Mouse (Mus musculus) 416B (cell line): ENCODE data around the gene L3mbtl3.

ENCODE experiments used
- DNase-seq: peaks from one replicate; pipeline ENCODE4 v3.0.0; 2011; ENCODE audit warnings: low read depth

Gene L3mbtl3

DNA sequence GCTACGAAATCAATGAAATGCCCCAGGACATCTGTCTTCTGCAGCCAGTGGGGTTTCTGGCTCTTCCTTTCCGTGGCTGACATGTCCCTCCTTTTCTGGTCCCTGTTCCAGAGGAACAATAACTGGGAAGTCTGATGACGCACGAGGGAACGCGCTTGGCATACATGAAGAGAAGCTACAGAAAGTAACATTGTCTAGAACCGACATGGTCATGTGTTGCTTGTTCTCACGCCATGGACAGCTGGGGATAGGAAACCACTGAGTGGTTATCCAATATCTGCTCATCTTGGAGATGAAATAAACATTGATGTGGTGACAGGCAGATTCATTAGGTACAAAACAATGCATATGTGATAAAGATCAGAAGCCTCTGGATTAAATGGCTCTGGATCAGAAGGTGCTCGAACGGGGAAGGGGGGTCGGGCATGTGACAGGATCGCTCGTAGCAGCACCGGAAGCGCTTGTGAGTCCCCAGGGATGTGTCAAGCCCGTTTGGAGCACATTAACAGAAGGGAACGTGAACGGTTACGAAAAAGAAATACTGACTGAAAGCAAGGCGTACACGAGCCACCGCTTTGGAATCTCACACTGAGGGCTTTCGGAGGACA lies 37.8 kb downstream of the L3mbtl3 start:
- DNase-seq = no peak

DNA sequence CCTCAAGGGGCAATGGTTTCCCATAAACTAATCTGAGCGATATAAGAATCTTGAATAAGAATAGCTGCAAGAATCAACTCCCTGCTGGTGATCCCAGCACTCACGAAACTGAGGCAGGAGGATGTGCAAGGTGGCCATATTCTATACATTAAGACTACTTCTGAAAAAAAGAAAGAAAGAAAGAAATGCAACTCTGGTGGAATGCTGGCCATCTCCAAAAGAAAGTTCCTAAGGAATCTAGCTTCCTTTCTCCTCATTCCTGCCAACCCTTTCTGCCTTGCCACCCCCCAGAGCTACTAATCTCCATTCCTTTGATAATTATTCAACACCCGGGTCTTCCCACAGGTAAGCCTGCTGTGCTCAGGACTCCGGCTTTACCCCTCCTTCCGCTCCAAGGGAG lies 41.8 kb downstream of the L3mbtl3 start:
- DNase-seq = no peak

DNA sequence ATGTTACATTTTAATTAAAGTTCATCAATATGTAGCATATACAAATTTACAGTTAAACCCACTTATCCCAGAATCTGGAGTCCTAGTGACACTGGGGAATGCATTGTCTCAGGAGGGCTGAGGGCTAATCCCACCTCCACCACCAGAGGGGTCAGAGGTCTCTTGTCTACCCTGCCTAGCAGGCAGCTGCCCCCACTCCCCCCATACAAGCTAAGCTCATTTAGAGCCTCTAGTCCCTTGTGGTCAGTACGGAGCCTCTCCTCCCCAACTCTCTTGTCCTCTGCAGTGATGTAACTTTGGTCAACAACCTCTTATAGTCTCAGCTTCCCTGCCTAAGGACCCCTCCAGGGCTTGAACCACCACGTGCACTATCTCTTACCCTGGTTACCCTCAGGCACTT lies 43.0 kb downstream of the L3mbtl3 start:
- no peak for DNase-seq

DNA sequence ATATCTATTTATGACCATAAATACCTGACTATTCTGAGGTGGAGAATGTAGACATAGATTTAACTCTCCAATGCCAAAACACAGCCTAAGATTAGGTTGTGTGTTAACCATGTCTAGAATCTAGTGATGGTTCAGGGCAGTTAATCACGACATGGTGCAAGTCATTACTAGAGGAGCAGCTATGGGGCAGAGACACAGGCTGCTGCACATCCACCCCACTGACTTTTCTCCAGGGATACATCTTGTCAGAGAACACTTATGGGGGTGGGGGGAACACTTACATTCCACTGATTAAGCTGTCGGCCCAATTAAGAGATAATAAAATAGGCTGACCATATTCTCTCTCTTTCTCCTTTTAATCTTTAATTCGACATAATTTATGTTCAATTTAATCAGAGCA lies 46.9 kb downstream of the L3mbtl3 start:
- no peak for DNase-seq

DNA sequence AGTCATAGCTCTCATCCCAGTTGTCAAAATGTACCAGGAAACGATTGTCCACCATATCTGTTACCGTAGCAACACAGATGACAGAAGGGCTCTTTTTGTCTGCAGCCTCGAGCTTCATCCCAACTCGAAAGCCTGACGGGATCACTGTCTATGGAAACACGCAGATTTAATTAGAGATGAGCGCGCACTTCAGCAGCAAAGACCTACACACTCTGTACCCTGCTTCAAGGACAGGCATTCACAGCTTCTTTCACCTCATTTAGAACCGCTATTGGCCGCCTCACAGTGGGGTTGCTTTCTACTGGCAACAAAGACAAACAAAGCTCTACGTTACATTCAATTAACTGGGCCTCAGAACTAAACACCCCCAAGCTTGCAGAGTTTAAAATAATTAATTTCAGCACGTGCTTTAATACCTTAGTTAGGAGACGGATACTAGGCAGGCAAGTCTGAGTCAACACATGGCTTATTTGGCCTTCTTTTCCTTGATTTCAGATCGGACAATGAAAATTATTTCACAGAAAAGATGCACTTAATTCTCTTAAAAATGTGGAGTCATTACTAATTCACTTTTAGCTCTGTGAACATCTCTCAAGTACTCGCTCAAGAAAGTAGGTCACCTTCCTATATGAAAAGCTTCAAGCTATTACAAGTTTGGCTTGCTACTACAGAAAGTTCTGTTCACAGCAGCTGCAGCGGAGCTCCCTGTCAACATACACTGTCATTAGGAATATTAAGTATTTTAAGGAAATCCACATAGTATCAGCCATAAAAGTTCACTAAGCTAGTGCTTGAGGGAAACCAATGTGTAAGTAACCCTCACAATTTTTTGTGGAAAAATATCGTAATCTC lies 47.9 kb downstream of the L3mbtl3 start:
- DNase-seq = no peak

- no peak for DNase-seq
These were observed 48.5 kb downstream of the L3mbtl3 start for GRCm38 (mm10) chr10:26327291-26327690.

DNA sequence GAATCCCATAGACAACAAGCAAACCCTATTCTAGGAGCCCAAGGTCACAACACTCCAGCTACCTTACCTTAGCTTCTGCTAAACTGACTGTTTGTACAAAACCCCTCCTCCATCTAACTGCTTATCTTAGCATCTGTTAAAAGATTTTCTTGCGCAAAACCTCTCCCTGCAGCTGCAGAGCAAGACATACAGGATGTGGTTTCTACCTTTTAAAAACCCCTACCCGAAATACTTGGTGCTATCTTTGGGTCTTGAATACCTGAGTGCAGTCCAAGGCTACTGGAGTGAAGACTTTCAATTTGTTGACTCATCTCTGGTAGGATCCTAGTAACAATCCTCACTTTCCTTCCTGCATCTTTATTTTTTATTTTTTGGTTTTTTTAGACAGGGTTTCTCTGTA lies 50.5 kb downstream of the L3mbtl3 start:
- peak; percentile 73 for DNase-seq

DNA sequence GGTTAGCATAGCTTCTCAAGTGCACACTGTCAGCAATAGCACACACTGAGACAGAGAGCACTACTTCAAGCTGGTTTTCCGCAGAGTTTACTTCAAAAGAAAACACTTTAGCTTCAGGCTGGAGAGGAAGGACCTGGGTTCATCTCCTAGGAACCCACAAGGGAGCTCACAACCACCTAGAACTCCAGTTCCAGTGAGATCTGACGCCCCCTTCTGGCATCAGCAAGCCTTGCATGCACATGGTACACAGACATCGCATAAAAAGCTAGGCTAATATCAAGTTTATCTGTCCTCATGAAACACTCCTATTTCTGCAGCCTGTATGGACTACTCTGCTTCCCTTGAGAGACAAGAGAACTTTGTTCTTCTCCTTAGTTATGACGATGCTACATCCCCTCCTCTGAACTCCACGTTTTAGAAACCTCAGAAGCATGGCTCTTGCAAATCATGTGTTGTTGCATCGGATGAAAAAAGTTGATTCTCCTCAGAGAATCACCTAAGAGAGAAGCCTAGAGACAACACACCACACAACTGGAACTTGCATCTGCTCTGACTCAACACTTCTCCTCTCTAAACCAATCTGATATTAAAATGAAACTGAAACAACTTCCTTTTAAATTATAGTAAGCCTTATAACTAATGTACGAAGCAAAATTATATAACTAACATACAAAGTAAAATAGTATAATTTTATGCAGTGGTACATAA lies 53.3 kb downstream of the L3mbtl3 start:
- peak; percentile 42 for DNase-seq

- no peak for DNase-seq
These were observed 55.1 kb downstream of the L3mbtl3 start for GRCm38 (mm10) chr10:26320679-26321078.

DNA sequence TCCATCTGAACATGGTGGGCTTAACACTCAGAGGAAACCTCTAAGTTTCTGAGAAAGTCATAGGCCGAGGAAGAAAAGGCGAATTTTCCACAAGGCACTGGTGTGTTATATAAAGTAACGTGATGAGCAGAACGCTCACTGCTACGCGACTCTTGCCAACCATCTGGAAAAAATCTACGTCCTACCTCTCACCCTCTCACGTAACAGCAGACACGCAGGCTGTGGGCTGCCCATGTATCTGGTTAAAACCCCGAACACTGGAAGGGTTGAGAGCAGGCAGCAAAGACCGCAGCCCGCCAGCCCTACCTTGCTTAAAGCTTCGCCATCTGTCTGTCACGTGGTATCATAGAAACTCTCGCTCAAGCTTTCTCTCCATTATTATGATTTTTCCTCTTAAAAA lies 61.4 kb downstream of the L3mbtl3 start:
- DNase-seq = no peak

DNA sequence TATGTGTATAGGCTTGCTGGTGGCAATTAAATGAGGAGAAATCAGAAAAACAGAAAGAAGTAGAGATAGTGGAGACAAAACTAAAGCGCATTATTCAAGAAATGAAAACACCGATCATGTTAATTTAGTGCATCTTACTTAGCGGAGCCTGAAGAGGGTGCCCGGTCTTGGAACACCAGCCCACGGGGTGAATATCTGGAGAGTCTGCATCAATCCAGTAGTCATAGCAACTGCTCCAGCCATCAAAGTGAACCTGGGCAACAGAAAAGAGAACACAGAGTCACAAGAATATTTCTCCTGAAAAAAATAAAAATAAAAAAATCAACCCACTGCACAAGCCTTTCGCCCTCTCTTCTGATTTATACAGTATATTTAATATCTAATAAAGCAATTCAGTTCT lies 72.3 kb downstream of the L3mbtl3 start:
- no peak for DNase-seq

GRCm38 (mm10) chr10:26302336-26302735 lies 73.4 kb downstream of the L3mbtl3 start:
- DNase-seq = no peak

DNA sequence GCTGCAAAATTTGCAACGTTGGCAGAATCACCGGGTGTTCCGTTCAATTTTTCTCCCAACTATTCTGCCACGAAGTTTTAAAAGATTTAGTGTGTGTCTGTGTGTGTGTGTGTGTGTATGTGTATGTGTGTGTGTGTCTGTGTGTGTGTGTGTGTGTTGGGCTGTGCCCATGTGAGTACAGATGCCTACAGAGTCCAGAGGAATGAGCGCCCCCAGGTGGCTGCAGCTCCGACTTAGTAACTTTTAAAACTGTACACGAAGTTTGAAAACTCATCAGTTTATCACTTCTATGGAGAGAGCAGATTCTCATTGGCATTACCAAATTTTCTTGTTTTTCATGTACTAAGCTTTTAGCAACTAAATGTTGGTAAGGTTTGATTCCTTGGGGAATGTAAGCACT lies 78.1 kb downstream of the L3mbtl3 start:
- DNase-seq = peak; percentile 8

DNA sequence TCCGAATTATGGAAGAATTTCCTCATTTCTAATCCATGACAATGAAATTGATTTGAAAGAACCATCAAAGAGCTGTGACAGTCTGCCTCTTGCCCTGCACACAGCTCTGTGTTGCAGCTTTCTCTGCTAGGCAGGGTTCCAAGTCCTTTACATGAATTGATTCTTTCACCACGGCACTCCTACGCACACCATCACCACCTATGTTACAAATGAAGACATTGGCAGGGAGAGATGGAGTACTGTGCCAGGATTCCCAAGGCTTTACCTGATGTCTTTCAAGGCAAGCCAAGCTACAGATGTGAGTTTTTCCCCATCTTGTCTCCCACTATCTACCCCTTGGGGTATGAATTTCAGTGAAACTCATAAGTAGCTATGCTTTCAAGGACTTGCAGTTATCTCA lies 78.6 kb downstream of the L3mbtl3 start:
- no peak for DNase-seq

DNA sequence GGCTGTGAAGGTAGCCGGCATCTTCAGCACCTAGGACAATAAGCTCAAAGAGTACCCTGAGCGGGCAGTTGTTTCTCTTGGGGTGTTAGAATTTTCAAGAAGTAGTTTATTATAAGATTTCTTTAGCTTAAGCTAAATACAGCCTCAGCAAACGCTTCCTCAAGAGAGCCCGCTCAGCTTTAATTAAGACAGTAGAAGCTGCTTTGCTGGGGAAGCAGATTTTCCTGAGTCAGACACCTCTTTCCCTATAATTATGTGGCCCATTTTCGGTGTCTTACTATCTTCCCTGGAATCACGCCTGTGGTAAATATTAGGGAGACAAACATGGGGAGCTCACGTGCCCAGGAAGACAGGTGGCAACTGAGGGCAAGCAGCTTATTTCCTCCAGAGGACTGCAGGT lies 88.6 kb downstream of the L3mbtl3 start:
- DNase-seq = no peak

GRCm38 (mm10) chr10:26280009-26280408 lies 95.8 kb downstream of the L3mbtl3 start:
- DNase-seq = no peak

DNA sequence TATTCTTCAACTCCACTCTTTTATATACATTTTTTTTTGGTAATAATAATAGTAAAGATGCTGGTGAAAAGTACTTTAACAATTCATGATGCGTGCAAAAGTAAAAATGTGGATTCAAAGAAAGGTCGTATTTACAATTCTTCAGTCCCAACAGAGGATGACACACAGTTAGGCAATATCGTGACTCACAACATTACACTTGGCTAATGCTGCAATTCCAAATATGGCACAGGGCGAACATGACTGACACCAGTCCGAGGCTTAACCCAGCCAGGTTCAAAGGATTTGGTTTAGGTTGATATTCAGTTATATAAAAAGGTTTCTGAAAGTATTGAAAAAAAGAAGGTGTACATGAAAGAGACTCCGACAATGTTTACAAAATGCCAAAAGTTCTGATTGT lies 100.4 kb downstream of the L3mbtl3 start:
- peak; percentile 37 for DNase-seq

GRCm38 (mm10) chr10:26263744-26264459 lies 111.9 kb downstream of the L3mbtl3 start:
- DNase-seq = no peak

GRCm38 (mm10) chr10:26259908-26260307 lies 115.9 kb downstream of the L3mbtl3 start:
- peak; percentile 10 for DNase-seq

- no peak for DNase-seq
These were observed 126.2 kb downstream of the L3mbtl3 start for GRCm38 (mm10) chr10:26249426-26250165.

- no peak for DNase-seq
These were observed 131.3 kb downstream of the L3mbtl3 start for GRCm38 (mm10) chr10:26244466-26244865.

DNA sequence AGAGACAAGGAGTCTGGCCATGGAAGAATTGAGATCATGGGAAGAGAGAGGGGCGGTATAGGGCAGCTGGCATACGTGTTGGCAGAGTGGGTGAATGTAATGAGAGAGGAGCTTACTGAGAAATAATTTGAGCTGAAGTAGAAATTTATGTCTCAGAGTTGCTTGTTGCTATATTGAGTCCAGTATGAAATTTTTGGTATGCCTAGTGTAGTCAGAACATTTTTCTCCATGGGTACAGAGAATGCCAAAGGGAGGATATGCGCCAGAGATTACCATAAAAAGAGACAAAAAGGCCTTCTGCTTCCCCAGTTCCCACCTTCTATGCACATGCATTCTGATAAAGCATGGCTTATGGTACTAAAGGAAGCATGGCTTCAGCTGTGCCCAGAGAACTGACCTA lies 132.6 kb downstream of the L3mbtl3 start:
- DNase-seq = no peak
